Mouse (Mus musculus) stomach, postnatal 0 days (tissue): ENCODE results near the gene 1700123O20Rik.

Source experiments
- CTCF ChIP-seq: IDR thresholded peaks from 2 replicates; pipeline ENCODE4 v1.5.1; 2016; ENCODE audit warnings: antibody characterized with exemption, low read depth, mild to moderate bottlenecking, moderate library complexity
- EP300 ChIP-seq: optimal IDR thresholded peaks from 2 replicates; pipeline ENCODE3; 2016; ENCODE audit warnings: antibody characterized with exemption

DNA sequence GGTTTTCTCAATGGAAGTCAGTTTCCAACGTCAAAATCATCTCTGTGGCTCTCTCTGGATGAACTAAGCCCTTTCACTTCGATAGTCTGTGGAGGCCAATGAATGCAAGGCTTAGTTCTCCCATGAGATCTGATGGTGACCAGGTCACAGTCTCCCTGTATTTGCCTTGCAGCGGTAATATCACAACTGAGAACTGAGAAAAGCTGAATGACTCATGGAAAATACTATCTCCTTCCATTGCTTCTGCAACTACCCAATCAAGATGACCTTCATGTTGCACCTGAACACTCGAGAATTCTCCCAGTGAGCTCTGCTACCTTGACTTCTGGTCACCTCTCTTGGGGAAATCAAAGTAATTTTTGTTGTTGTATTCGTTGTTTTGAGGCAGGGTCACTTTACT, 41.5 kb downstream of the 1700123O20Rik start:
- TF ChIP-seq CTCF (no peak), EP300 (no peak)
